Mouse (Mus musculus) megakaryocyte, embryonic 14.5 days (primary cell): ENCODE measurements around the gene Gm20388.

Experiments
- FLI1 ChIP-seq: IDR thresholded peaks from 2 replicates; pipeline ENCODE4 v1.6.1; 2012; ENCODE audit warnings: low read length, inconsistent platforms, mixed read lengths
- GATA1 ChIP-seq: IDR thresholded peaks from 3 replicates; pipeline ENCODE4 v1.6.1; 2012; ENCODE audit warnings: mixed read lengths, low read length, inconsistent platforms, borderline replicate concordance

GRCm38 (mm10) chr8:120567731-120568130 lies 657.1 kb downstream of the Gm20388 start:
- TF ChIP-seq GATA1 (no peak), FLI1 (no peak)
